Mouse (Mus musculus) bone marrow macrophage, adult 2 months (primary cell): ENCODE results near the gene Itga4.

Experiments
- CTCF ChIP-seq: IDR thresholded peaks from 2 replicates; pipeline ENCODE4 v1.5.1; 2012; ENCODE audit warnings: low read depth, mild to moderate bottlenecking, low read length, moderate library complexity
- POLR2A ChIP-seq: IDR thresholded peaks from 2 replicates; pipeline ENCODE4 v1.6.1; 2012; ENCODE audit warnings: mild to moderate bottlenecking, low read depth, low read length, borderline replicate concordance

- TF ChIP-seq CTCF (no peak), POLR2A (no peak)
These were observed 1.4 kb upstream of the Itga4 start for GRCm38 (mm10) chr2:79253754-79254197.
